Mouse (Mus musculus) cerebellum, postnatal 4 days (tissue): Measurements from ENCODE around the gene Sspo.
"Not testable (repeated sequence)": the region's sequence is repeated elsewhere in the genome, so short reads cannot be mapped to it uniquely, and the experiment has no call there.

ENCODE experiments used
- DNase-seq, 2 experiments: peaks; one replicate each; pipeline ENCODE4 v3.0.0; 2022; ENCODE audit warnings: low spot score in 2 of 2, mixed read lengths in 1 of 2

The Sspo gene

GRCm38 (mm10) chr6:48487747-48488725 is 40.0 kb downstream of the Sspo start:
- no peak for DNase-seq

- DNase-seq, result peak in 1 of 2 experiments; percentile 28
These were observed 41.7 kb downstream of the Sspo start for GRCm38 (mm10) chr6:48489741-48490140.

- DNase-seq, result no peak
These were observed 43.3 kb downstream of the Sspo start for GRCm38 (mm10) chr6:48491361-48491760.

- DNase-seq, result no peak
These were observed 45.2 kb downstream of the Sspo start for GRCm38 (mm10) chr6:48493136-48493730.

DNA sequence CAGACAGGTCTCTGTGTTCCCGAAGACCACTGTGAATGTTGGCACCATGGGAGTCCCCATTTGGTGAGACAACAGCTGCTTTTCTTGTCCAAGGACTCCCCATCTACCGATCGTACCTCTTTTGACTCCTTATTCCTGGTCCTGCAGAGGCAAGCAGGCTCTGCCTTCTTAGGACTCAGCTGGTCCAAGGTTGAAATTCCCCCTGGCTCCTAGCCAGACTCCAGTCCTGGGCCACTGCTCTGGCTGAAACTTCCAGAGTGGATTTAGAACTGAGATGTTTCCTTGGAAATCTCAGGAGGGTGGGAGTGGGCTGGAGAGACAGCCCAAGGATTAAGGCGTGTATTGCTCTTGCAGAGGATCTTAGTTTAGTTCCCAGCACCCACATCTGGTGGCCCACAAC is 49.5 kb downstream of the Sspo start:
- no peak for DNase-seq

DNA sequence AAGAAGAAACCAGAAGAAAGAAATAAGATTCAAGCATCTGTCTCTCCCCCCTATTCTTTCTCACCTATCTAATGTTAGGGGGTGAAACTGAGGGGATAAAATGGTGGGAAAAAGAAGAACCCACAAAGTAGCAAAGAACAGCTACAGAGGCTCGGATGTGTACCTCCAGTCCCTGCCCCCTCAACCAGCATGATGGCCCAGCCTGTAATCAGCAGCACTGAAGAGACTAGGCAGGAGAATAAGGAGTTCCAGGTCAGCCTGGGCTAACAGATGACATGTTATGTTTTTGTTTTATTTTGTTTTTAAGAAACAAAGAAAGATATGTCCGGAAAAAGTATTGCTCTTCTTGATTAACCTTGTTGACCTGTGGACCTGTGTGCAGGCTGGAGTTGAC is 55.8 kb downstream of the Sspo start:
- no peak for DNase-seq

- peak; percentile 30 to 62 for DNase-seq
These were observed 56.3 kb downstream of the Sspo start for GRCm38 (mm10) chr6:48504241-48504854.

GRCm38 (mm10) chr6:48508087-48508486 is 60.1 kb downstream of the Sspo start:
- DNase-seq, result no peak

- DNase-seq, result no peak
These were observed 62.4 kb downstream of the Sspo start for GRCm38 (mm10) chr6:48510426-48510825.

- DNase-seq, result no peak
These were observed 63.8 kb downstream of the Sspo start for GRCm38 (mm10) chr6:48511861-48512260.

GRCm38 (mm10) chr6:48524882-48525281 is 76.9 kb downstream of the Sspo start:
- not testable (repeated sequence) for DNase-seq

DNA sequence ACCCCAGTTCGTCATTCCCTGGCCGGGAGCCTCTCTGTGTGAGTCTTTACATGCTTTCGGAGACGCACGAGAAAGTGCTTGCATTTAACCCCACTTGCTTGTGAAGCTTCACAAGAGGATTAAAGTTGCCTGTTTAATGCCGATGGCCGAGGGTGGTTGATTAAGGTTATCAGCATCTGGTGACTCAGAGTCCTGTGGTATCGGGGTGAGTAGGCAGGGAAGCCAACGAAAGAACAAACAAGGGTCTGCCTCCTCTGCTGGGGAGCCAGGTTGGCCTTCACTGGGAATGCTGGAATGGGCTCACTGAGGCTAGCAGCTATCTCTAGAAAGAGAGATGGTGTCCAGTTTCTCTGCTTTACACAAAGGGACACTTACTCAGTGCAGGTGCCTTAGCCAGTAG is 79.9 kb downstream of the Sspo start:
- DNase-seq, result no peak

GRCm38 (mm10) chr6:48529261-48529660 is 81.2 kb downstream of the Sspo start:
- no peak for DNase-seq

DNA sequence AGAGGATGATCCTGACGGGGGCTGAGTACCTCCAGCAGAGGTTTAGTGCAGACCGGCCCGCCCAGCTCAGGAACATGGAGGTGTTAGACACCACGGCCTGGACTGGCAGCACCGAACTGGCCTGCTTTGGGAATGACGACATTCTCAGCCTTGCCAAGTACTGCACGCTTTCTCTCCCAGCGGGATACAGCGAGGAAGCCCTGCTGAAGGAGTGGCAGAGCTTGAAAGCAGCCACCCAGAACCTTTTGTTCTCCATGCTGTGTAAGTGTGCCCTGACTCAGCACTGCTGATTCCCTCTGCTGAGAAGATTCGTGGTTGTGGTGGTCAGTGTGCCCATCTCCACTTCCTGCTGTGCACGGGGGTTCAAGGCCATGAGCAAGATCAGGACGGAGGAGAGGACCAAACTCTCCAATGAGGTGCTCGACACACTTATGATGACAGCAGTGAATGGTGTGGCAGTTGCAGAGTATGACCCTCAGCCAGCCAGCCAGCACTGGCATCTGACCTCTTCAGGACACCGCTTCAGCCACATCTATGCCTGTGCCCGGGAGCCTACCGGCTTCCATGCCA is 81.9 kb downstream of the Sspo start:
- DNase-seq, result no peak

DNA sequence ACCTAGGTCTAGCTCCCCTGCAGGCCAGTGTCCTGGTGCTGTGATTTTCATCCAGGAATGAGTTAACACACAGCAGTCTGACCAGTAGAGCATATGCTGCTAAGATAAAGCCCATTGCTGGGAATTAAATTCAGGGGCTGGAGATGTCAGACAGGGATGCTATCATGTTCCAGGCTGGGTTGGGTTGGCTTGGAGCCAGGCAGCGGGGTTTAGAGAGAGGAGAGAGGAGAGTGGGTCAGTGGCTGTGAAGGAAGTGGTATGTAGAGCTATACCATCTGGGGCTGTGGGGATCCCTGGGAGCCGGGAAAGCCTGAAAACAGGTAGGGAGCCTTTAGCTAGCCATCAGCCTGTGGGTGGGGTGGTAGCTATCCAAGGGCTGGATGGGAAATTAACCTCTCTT is 82.8 kb downstream of the Sspo start:
- no peak for DNase-seq

- no peak for DNase-seq
These were observed 85.4 kb downstream of the Sspo start for GRCm38 (mm10) chr6:48533475-48533874.

DNA sequence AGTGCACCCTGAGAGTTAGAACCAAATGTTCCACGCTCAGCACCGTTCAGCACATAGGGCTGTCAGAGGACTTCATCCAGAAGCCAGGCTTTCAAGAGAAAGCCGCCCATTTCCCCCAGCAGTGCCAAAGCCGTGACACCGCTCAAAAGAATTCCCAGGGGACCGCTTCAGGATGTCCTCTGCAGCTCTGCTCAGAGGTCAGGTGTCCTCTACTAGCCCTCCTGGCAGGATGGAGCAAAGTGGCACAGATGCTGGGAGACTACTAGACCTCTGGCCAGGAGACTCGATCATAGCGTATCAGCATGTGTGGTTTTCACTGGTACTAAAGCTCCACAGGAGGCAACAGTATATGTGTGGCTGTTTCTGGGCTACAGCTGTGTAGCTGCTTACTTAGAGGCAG is 86.9 kb downstream of the Sspo start:
- no peak for DNase-seq

DNA sequence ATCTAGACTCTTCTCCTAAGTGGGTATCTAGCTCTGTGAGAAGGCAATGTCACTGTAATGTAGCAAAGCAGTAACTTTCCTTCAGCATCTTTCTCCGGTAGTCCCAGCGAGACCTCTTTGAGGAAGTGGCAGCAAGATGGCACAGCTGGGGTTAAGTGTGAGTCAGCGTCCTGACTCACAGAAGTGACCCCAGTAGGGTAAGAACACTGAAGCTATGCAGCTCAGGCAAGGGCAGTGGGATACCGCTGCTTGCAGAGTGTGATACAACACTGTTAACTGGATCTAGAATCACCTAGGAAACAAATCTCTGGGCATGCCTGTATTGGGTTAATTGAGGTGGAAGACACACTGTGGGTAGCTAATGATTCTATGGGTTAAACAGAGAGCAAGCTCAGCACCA is 88.1 kb downstream of the Sspo start:
- DNase-seq, result no peak

DNA sequence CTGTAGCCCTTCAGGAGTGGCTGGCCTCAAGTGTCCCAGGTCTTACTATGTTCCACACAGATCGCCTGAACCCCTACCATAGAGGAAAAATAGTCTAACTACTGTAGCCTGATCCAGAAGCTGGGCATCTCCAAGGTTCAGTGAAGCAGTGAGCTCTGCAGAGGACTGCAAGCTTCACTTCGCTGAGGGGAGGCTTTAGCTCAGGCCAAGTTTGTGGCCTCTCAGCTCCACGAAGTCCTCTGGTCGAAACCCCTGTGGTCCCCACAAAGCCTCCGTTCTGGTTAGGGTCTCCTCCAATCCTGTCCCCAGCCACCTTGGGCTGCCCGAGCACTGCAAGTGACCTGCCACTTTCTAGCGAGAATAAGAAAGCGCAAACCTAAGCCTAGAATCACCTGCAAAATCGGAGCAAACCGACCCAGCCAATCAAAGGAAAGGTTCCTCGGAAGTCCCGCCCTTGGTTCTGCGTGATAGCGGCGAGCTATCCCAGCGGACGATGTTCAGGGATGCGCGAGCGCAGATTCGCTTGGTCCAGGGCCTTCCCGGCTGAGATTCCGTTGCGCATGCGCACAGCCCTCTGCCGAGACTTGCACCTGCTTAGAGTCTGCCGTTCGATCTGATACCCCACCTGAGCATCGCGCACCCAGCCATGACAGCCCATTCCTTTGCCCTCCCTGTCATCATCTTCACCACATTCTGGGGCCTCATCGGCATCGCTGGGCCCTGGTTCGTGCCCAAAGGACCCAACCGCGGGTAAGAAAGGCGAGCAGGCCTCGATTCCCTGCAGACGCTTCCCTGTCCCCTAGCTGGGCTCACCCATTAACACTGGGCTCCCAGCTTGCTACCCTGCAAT is 89.3 kb downstream of the Sspo start, which contains the start of gene Atp6v0e2:
Gene Atp6v0e2, plus strand, starts transcription at position 511 of the 850 bp plus-strand sequence.
- DNase-seq, result peak; percentile 81 to 89

DNA sequence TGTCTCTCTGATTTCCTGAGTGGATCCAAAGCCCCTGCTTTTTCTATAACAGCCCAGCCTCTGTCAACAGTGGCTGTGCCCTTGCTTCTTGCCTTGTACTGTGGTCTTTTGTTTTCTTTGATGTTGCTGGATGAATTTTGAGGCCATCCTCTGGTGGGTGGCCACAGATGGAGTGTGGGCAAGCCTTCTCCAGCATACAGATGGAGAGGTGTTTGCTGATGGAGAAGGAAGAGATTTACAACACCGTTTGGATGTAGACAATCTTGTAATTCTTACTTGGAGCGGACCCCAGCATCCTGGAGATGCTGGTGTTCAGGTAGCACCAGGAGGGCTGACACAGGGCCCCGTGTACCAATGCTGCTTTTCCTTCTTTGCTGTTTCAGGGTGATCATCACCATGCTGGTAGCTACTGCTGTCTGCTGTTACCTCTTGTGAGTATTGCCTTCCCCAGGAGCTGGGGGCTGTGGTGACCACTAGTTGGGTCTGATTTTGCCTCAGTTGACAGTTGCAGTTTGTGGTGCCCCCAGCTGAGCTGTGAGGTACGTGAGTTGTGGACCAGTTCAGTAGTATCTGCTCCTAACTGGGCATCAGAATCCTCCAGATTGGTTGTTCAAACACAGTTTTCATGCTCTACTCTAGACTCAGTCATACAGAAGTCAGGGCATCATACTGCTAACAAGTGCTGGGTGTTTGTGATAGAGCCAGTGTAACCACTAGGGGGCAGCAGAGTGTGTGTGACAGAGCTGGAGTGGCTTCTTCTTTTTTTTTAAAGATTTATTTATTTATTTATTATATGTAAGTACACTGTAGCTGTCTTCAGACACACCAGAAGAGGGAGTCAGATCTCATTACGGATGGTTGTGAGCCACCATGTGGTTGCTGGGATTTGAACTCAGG is 91.1 kb downstream of the Sspo start:
- peak; percentile 58 to 79 for DNase-seq
